Mouse (Mus musculus) natural killer cell, adult 2 months (primary cell): Measurements from ENCODE around the gene Fen1.

ENCODE experiments used
- DNase-seq, 2 experiments: peaks; one replicate each; pipeline ENCODE4 v3.0.0; 2022; ENCODE audit warnings: low spot score in 2 of 2

Gene Fen1

DNA sequence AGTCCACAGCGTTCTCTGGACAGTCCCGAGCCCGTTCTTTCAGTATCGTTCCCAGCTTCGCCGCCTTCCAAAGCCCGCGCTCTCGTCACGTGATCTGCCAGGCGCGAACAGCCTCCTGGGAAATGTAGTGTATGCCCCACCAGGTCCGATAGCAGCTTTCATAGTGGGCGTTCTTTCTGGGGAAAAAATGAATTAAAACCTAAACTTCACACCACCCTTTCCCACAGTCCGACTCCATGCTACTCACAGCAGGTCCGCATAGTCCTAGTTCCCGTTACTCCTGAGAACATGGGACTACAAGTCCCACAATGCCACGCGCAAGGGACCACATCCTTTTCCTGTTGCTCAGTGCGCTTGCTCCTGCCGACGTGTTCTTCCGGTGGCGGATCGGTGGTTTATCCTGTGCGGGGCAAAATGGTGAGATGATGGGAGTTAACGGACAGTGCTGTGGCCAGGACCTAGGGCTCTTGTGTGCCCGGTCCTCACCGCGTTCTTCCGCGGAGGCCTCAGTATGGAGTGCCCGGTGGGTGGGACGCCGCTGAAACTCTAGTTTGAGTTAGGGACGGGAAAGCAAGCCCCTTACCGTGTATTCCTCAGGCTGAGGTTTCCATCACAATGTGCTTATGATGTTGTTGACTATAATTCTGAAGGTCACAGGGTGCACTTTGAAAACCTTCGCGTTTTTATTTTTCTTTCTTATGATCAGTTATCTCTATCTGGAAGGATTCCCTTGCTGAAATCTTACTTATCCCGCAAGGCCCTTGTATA is at the start of gene Fen1, which contains the start of gene Tmem258:
Gene Fen1 (minus strand): TSS at position 322 of the 768 bp plus-strand sequence.
Gene Tmem258 (plus strand): TSS at position 167 of the 768 bp plus-strand sequence.
- peak; percentile 95 to 96 for DNase-seq

DNA sequence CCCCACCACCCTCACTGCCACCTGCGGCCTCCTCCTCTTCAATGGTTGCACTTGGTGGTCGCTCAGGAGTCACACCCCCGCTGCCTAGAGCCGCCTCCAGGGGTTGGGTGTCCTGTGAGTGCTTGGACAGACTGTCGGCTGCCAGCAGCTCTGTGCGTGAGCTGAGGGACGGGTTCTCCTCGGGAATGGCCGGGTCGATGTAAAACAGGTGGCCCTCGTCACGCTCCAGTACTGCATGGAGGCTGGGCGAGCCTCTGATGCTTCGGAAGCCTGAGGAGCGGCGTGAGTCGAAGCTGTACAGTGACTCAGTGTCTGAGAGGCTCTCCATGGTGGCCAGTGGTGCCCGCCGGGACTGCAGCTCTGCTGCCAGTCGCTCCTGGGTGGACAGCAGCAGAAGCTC is 44.2 kb upstream of the Fen1 start:
- DNase-seq = no peak

DNA sequence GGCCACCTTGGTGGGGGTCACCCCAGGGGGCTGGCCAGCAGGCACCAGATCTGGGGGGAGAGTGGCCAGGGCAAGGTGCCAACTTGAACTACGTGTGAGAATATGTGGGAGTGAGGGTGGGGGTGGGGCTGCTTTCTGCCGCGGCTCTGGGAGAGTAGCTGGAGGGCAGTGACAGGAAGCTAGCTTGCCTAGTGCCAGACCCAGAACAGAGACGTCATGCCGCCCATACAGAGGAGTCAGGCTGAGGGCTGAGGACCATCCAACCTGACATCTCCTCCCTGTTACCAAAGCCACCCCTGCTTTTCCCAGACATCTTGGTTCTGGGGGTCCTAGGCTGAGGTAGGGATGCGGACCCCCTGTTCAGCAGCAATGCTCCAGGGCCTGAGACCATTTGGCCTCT is 43.2 kb upstream of the Fen1 start:
- no peak for DNase-seq

- no peak for DNase-seq
Measured at GRCm38 (mm10) chr19:10244183-10244582, 40.2 kb upstream of the Fen1 start.

- no peak for DNase-seq
Measured at GRCm38 (mm10) chr19:10242916-10243315, 38.9 kb upstream of the Fen1 start.

DNA sequence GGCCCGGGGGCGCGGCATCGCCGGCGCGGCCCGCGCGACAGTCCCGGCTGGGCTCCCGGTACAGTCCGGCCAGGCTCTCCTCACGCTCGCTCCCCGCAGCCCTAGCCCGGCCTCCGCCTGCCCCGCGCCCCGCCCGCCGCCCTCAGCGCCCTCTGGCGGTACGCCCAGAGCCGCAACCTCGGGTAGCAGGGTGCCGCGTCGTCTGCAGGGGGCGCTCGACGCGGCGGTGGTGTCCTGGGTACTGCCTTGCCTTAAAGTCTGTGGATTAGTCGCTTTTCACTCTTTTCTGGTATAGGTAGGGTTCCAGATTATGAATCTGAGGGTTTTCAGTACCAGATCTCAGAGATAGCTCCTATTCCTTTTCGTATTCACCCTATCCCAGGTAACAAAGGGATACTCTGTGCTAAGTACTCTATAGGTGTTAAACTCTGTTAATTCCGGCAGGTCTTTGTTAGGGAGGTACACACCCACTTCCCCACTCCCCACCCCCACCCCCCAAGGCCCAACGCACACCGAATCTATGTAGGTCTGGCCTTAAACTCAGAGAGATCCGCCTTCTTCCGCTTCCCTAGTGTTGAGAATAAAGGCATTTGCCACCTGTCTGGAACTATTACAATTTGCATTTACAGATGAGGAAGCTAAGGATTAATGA is 36.8 kb upstream of the Fen1 start, which contains the start of gene Myrf:
Gene Myrf (minus strand): TSS at position 95 of the 652 bp plus-strand sequence.
- peak; percentile 62 to 74 for DNase-seq

- DNase-seq = no peak
Measured at GRCm38 (mm10) chr19:10239975-10240653, 36.1 kb upstream of the Fen1 start.

- no peak for DNase-seq
Measured at GRCm38 (mm10) chr19:10239419-10239818, 35.5 kb upstream of the Fen1 start.

GRCm38 (mm10) chr19:10238477-10238876 is 34.5 kb upstream of the Fen1 start:
- DNase-seq = no peak

- DNase-seq = no peak
Measured at GRCm38 (mm10) chr19:10235784-10236565, 32.0 kb upstream of the Fen1 start.

DNA sequence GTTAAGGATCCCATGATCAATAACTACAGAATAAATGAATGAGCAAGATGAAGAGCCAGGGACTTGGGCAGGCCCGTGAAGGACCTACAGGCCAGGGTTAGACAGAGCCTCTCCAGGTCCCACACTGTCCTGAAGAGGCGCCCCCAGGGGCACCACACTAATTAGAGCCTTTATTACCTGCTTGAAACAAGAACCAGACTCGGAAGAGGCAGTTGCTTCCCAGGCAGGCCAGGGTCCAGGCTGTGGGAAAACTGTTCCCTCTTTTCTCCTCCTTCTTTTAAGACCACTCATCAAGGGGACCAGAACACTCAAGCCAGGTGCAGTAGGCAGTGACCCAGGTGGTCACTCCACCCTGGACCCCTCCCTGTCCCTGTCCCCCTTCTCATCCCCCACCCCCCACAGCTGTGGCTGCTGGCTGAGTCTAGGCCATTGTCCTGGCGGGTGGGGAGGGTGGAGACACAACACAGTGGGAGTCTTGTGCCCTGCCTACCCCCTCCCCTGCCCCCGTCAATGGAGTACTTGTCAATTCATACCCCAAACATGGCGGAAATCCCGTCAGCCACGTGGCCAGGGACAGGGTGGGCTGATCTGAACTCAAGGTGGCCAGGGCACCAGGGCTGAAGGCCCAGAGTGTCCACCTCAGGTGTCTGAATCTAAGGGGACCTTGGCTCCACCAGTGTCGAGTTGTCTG is 28.5 kb upstream of the Fen1 start:
- DNase-seq = no peak

GRCm38 (mm10) chr19:10231871-10232270 is 27.9 kb upstream of the Fen1 start:
- no peak for DNase-seq

DNA sequence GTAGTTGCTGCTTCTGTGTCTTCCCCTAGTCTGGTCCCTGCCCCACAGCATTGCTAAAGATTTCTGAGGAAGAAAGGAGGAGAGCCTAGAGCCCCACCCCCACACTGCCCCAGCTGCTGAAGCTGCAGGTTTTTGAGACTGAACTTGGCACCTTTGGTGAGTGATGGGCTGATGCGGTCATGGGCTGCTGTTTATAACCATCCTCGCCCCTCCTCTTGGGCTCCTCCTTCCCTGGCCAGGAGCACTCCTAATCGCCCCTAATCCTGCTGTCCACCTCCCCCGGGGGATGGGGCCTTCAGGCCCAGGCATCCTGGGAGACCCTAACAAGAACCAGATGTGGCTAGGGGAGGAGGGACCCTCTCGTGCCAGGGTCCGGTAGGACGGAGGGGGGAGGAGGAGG is 27.0 kb upstream of the Fen1 start:
- no peak for DNase-seq

GRCm38 (mm10) chr19:10225767-10226166 is 21.8 kb upstream of the Fen1 start:
- DNase-seq = no peak

GRCm38 (mm10) chr19:10224637-10225453 is 20.9 kb upstream of the Fen1 start:
- no peak for DNase-seq

DNA sequence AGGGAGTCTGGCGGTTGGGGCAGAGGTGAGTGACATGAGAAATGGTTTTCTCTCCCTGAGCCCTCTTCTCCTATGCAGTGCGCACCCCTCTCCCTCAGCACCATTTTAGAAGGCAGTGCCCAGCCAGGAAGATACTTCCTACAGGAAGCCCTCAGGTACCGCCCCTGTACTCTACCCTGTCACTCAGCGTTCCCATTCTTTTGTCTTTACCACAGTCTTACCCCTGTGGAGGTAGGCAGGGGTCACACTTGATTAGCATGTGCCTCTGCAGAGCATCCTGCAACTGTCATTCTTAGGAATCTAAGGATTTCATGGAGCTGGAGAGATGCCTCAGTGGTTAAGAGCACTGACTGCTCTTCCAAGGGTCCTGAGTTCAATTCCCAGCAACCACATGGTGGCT is 19.6 kb upstream of the Fen1 start:
- DNase-seq = no peak

- no peak for DNase-seq
Measured at GRCm38 (mm10) chr19:10222656-10223055, 18.7 kb upstream of the Fen1 start.

DNA sequence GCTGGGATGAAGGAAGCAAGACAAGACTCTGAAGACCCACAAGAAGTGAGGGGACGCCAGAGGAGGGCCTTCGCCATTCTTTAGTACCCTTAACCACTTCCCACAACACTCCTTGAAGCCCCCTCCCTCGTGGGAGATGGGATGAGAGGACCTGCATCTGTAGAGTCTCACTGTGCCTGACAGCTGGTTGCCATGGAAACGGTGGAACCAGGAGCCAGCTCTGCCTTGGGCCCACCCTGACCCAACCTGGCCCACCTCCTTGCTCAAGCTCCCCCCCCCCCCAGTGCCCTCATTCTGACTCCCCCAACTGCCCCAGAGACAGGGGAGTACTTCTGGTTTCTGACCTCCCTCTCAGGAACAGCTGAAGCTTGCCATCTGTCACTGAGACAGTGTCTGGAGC is 17.6 kb upstream of the Fen1 start:
- DNase-seq = no peak

GRCm38 (mm10) chr19:10219593-10219992 is 15.6 kb upstream of the Fen1 start:
- DNase-seq = no peak

- DNase-seq = peak; percentile 17 to 31
Measured at GRCm38 (mm10) chr19:10219108-10219507, 15.1 kb upstream of the Fen1 start.
